Mouse (Mus musculus): ENCODE data around the gene Tmem266. TPM values are rescaled to one million over a fixed set of nuclear protein-coding genes. Genes with fewer than 3 reads are reported as not detected.

The Tmem266 gene
- total RNA-seq (2015), result not detected in 2 replicates
- not detected in 2 replicates for total RNA-seq (2017)

DNA sequence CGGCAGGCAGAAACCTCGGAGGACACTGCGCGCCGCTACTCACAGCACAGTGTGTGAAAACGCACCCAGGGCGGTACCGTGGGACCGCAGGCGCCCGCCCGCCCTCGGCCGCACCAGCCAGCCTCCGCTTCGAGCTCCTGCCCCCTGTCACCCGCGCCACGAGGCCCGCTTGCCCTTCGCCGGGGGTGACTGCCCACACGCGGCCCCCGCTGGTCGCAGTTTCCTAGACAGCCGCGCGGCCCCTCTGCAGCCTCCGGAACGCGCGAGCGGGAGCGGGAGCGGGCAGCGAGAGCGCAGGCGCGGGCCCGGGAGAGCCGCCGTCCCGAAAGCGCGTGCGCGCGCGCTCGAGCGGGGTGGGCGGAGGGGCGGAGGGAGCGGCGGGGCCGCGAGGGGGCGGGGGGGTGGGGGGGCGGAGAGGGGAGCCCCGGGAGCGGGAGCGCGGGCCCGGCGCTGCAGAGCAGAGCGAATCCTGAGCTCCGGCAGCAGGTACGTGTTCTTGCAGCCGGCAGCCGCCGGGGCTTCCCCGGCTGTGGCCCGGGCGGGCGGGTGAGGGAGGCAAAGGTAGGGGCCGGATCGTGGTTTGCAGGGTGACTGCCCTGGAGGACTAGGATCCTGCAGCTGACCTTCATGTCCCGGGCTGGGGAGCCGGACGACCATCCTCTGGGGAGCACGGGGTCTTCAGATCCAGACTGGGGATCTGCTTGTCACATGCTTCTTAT, at the start of gene Tmem266, which contains the start of gene Nrg4:
Tmem266 (plus strand) TSS at position 399 of the 719 bp plus-strand sequence.
Nrg4 (minus strand) TSS at position 330 of the 719 bp plus-strand sequence.
- peak; percentile 59 for ATAC-seq (ENCODE audit: poor library complexity, severe bottlenecking)

DNA sequence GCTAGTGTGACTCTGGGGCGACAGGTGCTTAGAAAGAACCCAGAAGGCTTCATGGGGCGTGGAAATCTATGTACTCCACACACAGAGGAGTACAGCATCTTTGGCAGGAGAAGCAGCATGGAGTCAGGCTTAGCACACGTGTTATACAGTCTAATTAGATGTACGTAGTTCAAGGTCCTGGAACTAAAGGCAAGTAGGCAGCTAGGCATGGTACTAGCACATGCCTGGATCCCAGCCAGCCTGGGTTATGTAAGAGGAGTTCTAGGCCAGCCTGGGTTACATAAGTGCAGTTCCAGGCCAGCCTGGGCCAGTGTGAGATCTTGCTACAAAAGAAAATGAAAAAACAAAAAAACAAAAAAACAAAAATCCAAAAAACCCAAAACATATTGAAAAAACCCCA, 49.2 kb upstream of the Tmem266 start:
- ATAC-seq (ENCODE audit: poor library complexity, severe bottlenecking), result no peak

- no peak for ATAC-seq (ENCODE audit: poor library complexity, severe bottlenecking)
Observed at GRCm38 (mm10) chr9:55279114-55279825, 47.4 kb upstream of the Tmem266 start.

GRCm38 (mm10) chr9:55283516-55283915, 43.2 kb upstream of the Tmem266 start:
- peak; percentile 94 for ATAC-seq (ENCODE audit: poor library complexity, severe bottlenecking)

DNA sequence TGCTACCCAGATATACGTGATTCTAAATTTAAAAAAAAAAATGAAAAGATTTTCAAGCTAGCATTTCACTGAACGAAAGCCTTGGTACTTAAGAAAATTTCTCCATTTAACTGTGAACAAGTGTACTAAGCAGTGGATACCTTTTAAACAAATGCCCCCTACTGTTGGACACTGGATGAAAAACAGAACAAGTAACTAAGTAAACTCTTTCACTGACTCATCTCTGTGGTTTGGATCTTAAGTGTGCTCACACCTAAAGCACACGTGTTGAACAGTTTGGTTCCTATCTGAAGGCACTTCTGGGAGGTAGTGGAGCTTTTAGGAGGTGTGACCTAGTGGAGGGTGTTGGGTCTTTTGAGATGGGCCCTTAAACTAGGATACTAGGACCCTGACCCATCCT, 41.5 kb upstream of the Tmem266 start:
- peak; percentile 56 for ATAC-seq (ENCODE audit: poor library complexity, severe bottlenecking)

- ATAC-seq (ENCODE audit: poor library complexity, severe bottlenecking), result no peak
Observed at GRCm38 (mm10) chr9:55289475-55290198, 37.1 kb upstream of the Tmem266 start.

- no peak for ATAC-seq (ENCODE audit: poor library complexity, severe bottlenecking)
Observed at GRCm38 (mm10) chr9:55291966-55292365, 34.7 kb upstream of the Tmem266 start.

- ATAC-seq (ENCODE audit: poor library complexity, severe bottlenecking), result peak; percentile 85
Observed at GRCm38 (mm10) chr9:55296221-55296620, 30.5 kb upstream of the Tmem266 start.

GRCm38 (mm10) chr9:55307066-55307465, 19.6 kb upstream of the Tmem266 start:
- ATAC-seq (ENCODE audit: poor library complexity, severe bottlenecking), result peak; percentile 43; the same call in 1 of the 2 replicates

DNA sequence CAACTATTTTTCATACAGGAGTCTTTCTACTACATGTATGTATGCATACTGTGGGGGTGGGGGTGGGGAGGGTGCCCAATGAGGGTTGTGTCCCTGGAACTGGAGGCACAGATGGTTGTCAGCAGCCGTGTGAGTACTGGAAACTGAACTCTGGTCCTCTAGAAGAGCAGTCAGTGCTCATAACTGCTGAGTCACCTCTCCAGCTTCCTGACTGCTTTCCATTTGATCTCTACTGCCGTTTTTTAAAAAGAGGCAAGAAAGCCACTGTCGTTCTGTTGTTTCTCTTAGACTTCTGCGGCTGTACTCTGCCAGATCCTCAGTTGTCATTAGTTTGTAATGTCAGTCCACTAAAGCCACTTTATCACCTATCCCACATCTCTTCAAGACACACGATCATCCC, 19.2 kb upstream of the Tmem266 start:
- ATAC-seq (ENCODE audit: poor library complexity, severe bottlenecking), result no peak; the same call in 1 of the 2 replicates

DNA sequence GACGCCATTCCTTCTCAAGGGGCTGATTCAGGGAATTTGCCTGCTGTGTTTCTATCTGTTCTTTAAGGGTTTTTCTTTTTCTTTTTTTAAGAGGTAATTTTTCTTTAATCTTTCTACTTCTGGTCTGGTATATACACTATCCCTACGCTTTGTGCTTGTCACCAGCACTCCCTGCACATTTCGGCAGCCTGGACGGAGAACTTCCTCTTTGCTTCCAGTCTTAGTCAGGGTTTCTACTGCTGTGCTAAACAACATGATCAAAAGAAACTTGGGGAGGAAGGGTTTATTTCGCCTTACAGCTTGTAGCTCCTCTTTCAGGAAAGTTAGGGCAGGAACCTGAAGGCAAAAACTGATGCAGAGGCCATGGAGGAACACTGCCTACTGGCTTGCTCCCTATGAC, 18.3 kb upstream of the Tmem266 start:
- ATAC-seq (ENCODE audit: poor library complexity, severe bottlenecking), result peak; percentile 51

DNA sequence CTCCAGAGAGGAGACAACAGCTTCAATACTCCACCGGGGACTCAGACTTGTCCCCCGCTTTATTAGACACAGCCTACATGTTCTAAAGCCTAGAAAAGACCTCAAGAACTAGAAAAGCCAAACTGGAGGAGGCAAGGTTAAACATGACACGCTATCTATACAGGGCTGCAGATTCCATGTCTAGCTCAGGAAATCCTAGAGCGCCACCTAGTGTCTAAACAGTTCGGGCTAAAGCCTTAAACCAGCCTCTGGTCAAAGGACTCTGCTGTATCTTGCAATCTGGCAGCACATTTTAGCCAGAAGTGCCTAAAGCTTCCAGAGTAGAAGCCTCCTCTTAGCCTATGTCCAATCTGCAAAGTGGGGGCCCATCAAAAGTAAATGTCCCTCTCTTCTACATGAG, 15.2 kb upstream of the Tmem266 start:
- ATAC-seq (ENCODE audit: poor library complexity, severe bottlenecking), result peak; percentile 75

GRCm38 (mm10) chr9:55313619-55314261, 13.0 kb upstream of the Tmem266 start:
- ATAC-seq (ENCODE audit: poor library complexity, severe bottlenecking), result no peak

DNA sequence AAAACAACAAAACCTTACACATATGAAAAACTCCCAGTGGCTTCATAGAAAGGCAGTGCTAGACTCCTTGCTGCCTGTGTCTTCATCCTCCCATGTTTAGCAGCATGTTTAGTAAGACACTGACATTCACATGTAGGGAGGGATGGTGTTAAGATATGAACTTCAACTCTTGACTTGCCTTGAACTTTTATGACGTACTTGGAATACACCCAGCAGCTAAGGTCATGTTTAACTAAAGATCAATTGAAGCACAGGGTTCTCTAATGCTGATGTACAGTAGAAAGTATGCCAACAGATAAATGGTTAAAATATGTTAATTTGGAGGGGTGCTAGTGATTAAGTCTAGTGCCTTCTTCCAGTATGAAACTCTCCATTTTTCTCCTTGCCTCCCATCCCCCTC, 4.1 kb upstream of the Tmem266 start:
- no peak for ATAC-seq (ENCODE audit: poor library complexity, severe bottlenecking)

GRCm38 (mm10) chr9:55324085-55324484, 2.6 kb upstream of the Tmem266 start:
- ATAC-seq (ENCODE audit: poor library complexity, severe bottlenecking), result no peak

GRCm38 (mm10) chr9:55324516-55324915, 2.2 kb upstream of the Tmem266 start:
- no peak for ATAC-seq (ENCODE audit: poor library complexity, severe bottlenecking)

DNA sequence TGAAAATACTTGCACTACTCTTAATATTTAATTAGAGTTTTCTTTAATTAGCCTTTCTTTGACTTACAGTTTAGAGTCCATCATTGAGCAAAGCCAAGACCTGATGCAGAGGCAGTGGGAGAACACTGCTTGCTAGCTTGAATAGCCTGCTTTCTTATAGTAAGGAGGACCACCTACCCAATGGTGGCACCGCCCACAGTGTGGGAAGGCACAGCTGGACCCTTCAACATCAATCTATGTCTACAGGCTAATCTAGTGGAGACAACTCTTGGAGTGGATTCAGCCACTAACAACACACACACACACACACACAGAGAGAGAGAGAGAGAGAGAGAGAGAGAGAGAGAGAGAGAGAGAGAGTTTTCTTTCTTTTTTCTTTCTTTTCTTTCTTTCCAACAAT, 1.7 kb upstream of the Tmem266 start:
- no peak for ATAC-seq (ENCODE audit: poor library complexity, severe bottlenecking)

GRCm38 (mm10) chr9:55325564-55326514, 874 bp upstream of the Tmem266 start:
- ATAC-seq (ENCODE audit: poor library complexity, severe bottlenecking), result no peak

DNA sequence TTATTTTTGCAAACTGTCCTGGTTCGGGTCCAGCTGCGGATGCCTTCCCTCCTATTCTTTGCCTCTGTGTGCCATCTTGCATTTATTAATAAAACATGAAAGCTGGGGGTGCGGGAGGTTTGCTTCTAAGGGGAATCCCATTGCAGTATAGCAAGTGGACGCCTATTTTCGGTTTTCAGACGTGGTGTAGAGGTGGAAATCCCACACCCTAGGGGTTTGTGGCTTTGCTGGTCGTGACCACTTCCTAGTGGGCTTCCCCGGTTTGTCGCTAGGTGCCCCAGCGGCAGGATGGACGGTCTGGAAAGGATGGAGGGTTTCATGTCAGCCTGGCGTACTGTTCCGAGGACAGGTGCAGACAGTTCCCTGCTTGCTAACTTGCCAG, 512 bp downstream of the Tmem266 start:
- ATAC-seq (ENCODE audit: poor library complexity, severe bottlenecking), result peak; percentile 54

Measured in megakaryocyte, adult 5-6 weeks (primary cell).